Mouse (Mus musculus) stomach, postnatal 0 days (tissue): ENCODE measurements at regions not wholly inside any gene's neighbourhood (a gene's known extent, or its start where the extent isn't known, plus 50 kb on each side); places are given as distances from the start of the nearest gene placed in this dataset.

Source experiments
- CTCF ChIP-seq: IDR thresholded peaks from 2 replicates; pipeline ENCODE4 v1.5.1; 2016; ENCODE audit warnings: antibody characterized with exemption, low read depth, mild to moderate bottlenecking, moderate library complexity
- EP300 ChIP-seq: optimal IDR thresholded peaks from 2 replicates; pipeline ENCODE3; 2016; ENCODE audit warnings: antibody characterized with exemption

DNA sequence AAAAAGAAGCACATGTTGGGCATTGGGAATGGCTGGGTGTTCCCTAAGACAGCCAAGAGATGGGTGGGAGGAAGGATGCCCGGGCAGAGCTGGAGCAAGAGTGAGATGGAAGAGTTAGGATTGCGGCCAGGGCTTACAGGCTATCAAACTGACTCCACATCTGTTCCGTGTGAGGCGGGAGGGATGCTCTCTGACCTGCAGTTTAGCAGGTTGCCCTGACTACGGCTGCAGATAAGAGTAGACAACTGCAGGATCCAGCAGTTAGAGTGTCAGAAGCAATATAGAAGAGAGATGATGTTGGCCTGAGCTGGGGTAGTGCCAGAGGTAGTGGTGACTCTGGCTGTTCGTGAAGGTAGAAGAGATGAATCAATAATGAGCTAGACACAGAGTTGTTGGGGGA, 61.6 kb upstream of the Syt6 start:
- TF ChIP-seq CTCF (no peak), EP300 (no peak)
